Mouse (Mus musculus): Measurements from ENCODE around the gene Fkbp10.

Fkbp10 gene

GRCm38 (mm10) chr11:100413541-100413940 lies 2.0 kb upstream of the Fkbp10 start:
- CTCF ChIA-PET, result interaction anchor here in 2 of 4 experiments (0.7 to 2.1 kb wide), 13 partner anchors 12 to 175 kb away, joined by 3 to 10 read pairs (median 4); partner anchors contain the start of gene Jup (in 2 of the 2)
- POLR2A ChIA-PET, result interaction anchor here (0.6 to 6.7 kb wide), 32 partner anchors 10 to 1683 kb away, joined by 3 to 81 read pairs (median 6); partner anchors contain the start of genes Jup (in 3 of the 4), Acly (in 2 of the 4), Eif1 (in 2 of the 4) and Klhl11 (in 2 of the 4)

GRCm38 (mm10) chr11:100414021-100414913 lies 1.2 kb upstream of the Fkbp10 start, which contains the start of gene P3h4:
Gene P3h4, minus strand, starts transcription at chr11:100414836.
- ChIA-PET POLR2A (interaction anchor here (0.5 to 6.7 kb wide), 53 partner anchors 9 to 1682 kb away, joined by 3 to 81 read pairs (median 4); partner anchors contain the start of genes Eif1 (in 3 of the 4), Jup (in 3 of the 4), Acly (in 2 of the 4) and Klhl11 (in 2 of the 4)), CTCF (interaction anchor here (0.7 to 2.1 kb wide), 26 partner anchors 8 to 820 kb away, joined by 3 to 10 read pairs (median 4); partner anchors contain the start of gene Jup (in 3 of the 4))

- ChIA-PET POLR2A (interaction anchor here in 3 of 4 experiments (0.8 to 4.9 kb wide), 15 partner anchors 8 to 106 kb away, joined by 3 to 20 read pairs (median 5); partner anchors contain the start of genes Eif1 (in 2 of the 3), Jup (in 2 of the 3), Acly (in 1 of the 3) and Klhl11 (in 1 of the 3)), CTCF (interaction anchor here in 3 of 4 experiments (1.0 to 1.4 kb wide), 3 partner anchors 13 to 225 kb away, joined by 3 to 4 read pairs (median 3); no protein-coding TSS in a partner anchor)
Measured at GRCm38 (mm10) chr11:100421537-100421936, 6.0 kb downstream of the Fkbp10 start.

GRCm38 (mm10) chr11:100423836-100424235 lies 8.3 kb downstream of the Fkbp10 start:
- POLR2A ChIA-PET, result interaction anchor here in 3 of 4 experiments (1.0 to 4.9 kb wide), 13 partner anchors 10 to 104 kb away, joined by 3 to 20 read pairs (median 4); partner anchors contain the start of genes Eif1 (in 2 of the 3), Jup (in 2 of the 3), Acly (in 1 of the 3) and Klhl10 (in 1 of the 3)
- CTCF ChIA-PET, result interaction anchor here in 3 of 4 experiments (0.5 to 1.6 kb wide), 8 partner anchors 15 to 271 kb away, joined by 3 to 4 read pairs (median 3); partner anchors contain the start of gene Klhl11 (in 2 of the 3)

GRCm38 (mm10) chr11:100425851-100426250 lies 10.4 kb downstream of the Fkbp10 start:
- ChIA-PET POLR2A (interaction anchor here (0.6 to 2.9 kb wide), 12 partner anchors 10 to 259 kb away, joined by 3 to 8 read pairs (median 4); partner anchors contain the start of genes Cnp (in 1 of the 4) and Klhl11 (in 1 of the 4)), CTCF (interaction anchor here (0.6 to 1.2 kb wide), 12 partner anchors 12 to 336 kb away, joined by 3 to 6 read pairs (median 3); partner anchors contain the start of genes P3h4 (in 2 of the 4), Klhl11 (in 1 of the 4) and Nt5c3b (in 1 of the 4))

GRCm38 (mm10) chr11:100426820-100427219 lies 11.3 kb downstream of the Fkbp10 start:
- CTCF ChIA-PET, result interaction anchor here in 2 of 4 experiments (0.6 to 0.8 kb wide), 6 partner anchors 10 to 287 kb away, joined by 3 to 13 read pairs (median 3); partner anchors contain the start of gene Hspb9 (in 1 of the 2)
- POLR2A ChIA-PET, result interaction anchor here in 3 of 4 experiments (0.6 to 2.9 kb wide), 8 partner anchors 9 to 148 kb away, joined by 3 to 8 read pairs (median 4); partner anchors contain the start of gene Cnp (in 1 of the 3)

- ChIA-PET CTCF (interaction anchor here in 1 of 4 experiments (1.0 to 1.2 kb wide), 3 partner anchors 15 to 266 kb away, joined by 3 read pairs; no protein-coding TSS in a partner anchor), POLR2A (interaction anchor here in 2 of 4 experiments (0.6 to 2.4 kb wide), 20 partner anchors 8 to 287 kb away, joined by 3 to 12 read pairs (median 4); partner anchors contain the start of genes Eif1 (in 2 of the 2), Acly (in 1 of the 2), Fkbp10 (in 1 of the 2) and Jup (in 1 of the 2))
Measured at GRCm38 (mm10) chr11:100428612-100429199, 13.2 kb downstream of the Fkbp10 start.

- CTCF ChIA-PET, result interaction anchor here in 1 of 4 experiments (0.6 to 1.3 kb wide), 4 partner anchors 22 to 702 kb away, joined by 3 to 4 read pairs (median 3); partner anchors contain the start of gene Nkiras2
- POLR2A ChIA-PET, result interaction anchor here (0.6 to 2.6 kb wide), 14 partner anchors 9 to 189 kb away, joined by 3 to 12 read pairs (median 6); partner anchors contain the start of genes Acly (in 1 of the 4), Eif1 (in 1 of the 4), Fkbp10 (in 1 of the 4) and Jup (in 1 of the 4)
Measured at GRCm38 (mm10) chr11:100430052-100430451, 14.6 kb downstream of the Fkbp10 start.

- ChIA-PET POLR2A (interaction anchor here in 2 of 4 experiments (0.9 to 2.6 kb wide), 15 partner anchors 9 to 112 kb away, joined by 3 to 8 read pairs (median 4); partner anchors contain the start of genes Klhl10 (in 2 of the 2), Klhl11 (in 2 of the 2), Nt5c3b (in 2 of the 2) and Acly (in 1 of the 2)), CTCF (interaction anchor here in 3 of 4 experiments (0.5 to 1.2 kb wide), 7 partner anchors 9 to 314 kb away, joined by 3 to 10 read pairs (median 3); partner anchors contain the start of gene Hap1 (in 1 of the 3))
Measured at GRCm38 (mm10) chr11:100432002-100432401, 16.5 kb downstream of the Fkbp10 start.

GRCm38 (mm10) chr11:100435678-100436246 lies 20.3 kb downstream of the Fkbp10 start:
- ChIA-PET CTCF (interaction anchor here (0.6 to 1.5 kb wide), 11 partner anchors 22 to 259 kb away, joined by 3 to 10 read pairs (median 4); partner anchors contain the start of gene Klhl11 (in 1 of the 4)), POLR2A (interaction anchor here (0.6 to 2.4 kb wide), 54 partner anchors 8 to 1895 kb away, joined by 3 to 18 read pairs (median 4); partner anchors contain the start of genes Acly (in 2 of the 4), Eif1 (in 2 of the 4), Jup (in 2 of the 4) and Klhl11 (in 2 of the 4))

- POLR2A ChIA-PET, result interaction anchor here in 3 of 4 experiments (0.6 to 1.7 kb wide), 8 partner anchors 34 to 220 kb away, joined by 3 to 4 read pairs (median 3); partner anchors contain the start of genes Klhl11 (in 2 of the 3) and Eif1 (in 1 of the 3)
Measured at GRCm38 (mm10) chr11:100437901-100438300, 22.4 kb downstream of the Fkbp10 start.

GRCm38 (mm10) chr11:100440691-100441522 lies 25.4 kb downstream of the Fkbp10 start:
- ChIA-PET POLR2A (interaction anchor here (0.5 to 2.7 kb wide), 22 partner anchors 9 to 119 kb away, joined by 3 to 10 read pairs (median 4); partner anchors contain the start of genes Klhl11 (in 2 of the 4), Acly (in 1 of the 4) and Hap1 (in 1 of the 4)), CTCF (interaction anchor here in 3 of 4 experiments (0.6 to 1.5 kb wide), 7 partner anchors 8 to 158 kb away, joined by 3 to 10 read pairs (median 3); no protein-coding TSS in a partner anchor)

More at GRCm38 (mm10) chr11:100437901-100438300, 22.4 kb downstream of the Fkbp10 start:
- CTCF ChIA-PET, result interaction anchor here in 3 of 4 experiments (0.6 to 1.2 kb wide), 6 partner anchors 13 to 173 kb away, joined by 3 to 5 read pairs (median 3); partner anchors contain the start of genes Jup (in 2 of the 3) and Klhl11 (in 1 of the 3)

- POLR2A ChIA-PET, result interaction anchor here (0.7 to 2.7 kb wide), 14 partner anchors 10 to 120 kb away, joined by 3 to 10 read pairs (median 4); partner anchors contain the start of genes Klhl11 (in 3 of the 4) and Acly (in 1 of the 4)
- CTCF ChIA-PET, result interaction anchor here in 3 of 4 experiments (0.5 to 1.5 kb wide), 7 partner anchors 16 to 1078 kb away, joined by 3 to 6 read pairs (median 4); no protein-coding TSS in a partner anchor
Measured at GRCm38 (mm10) chr11:100441797-100442196, 26.3 kb downstream of the Fkbp10 start, which contains the start of the genes Nt5c3b and Klhl10. Gene Nt5c3b, minus strand, starts transcription at chr11:100441808. Gene Klhl10, plus strand, starts transcription at chr11:100441917.

GRCm38 (mm10) chr11:100442625-100443024 lies 27.1 kb downstream of the Fkbp10 start:
- CTCF ChIA-PET, result interaction anchor here in 1 of 4 experiments (0.6 kb wide), 1 partner anchor 1079 kb away, joined by 5 read pairs; no protein-coding TSS in a partner anchor
- POLR2A ChIA-PET, result interaction anchor here in 2 of 4 experiments (1.1 to 2.7 kb wide), 8 partner anchors 29 to 87 kb away, joined by 3 to 10 read pairs (median 4); partner anchors contain the start of genes Klhl11 (in 2 of the 2), Acly (in 1 of the 2), Hap1 (in 1 of the 2) and Jup (in 1 of the 2)

Data from embryonic stem cell, embryonic (primary cell).